Mouse (Mus musculus): ENCODE data around the gene Olfr1046. TPM values are rescaled to one million over a fixed set of nuclear protein-coding genes. Genes with fewer than 3 reads are reported as not detected.
"Not testable (repeated sequence)": the region's sequence is repeated elsewhere in the genome, so short reads cannot be mapped to it uniquely, and the experiment has no call there.

The Olfr1046 gene
- polyA plus RNA-seq (2012; rRNA removed): not detected in 2 replicates

- 56% methylated on average over 2 of the region's 2 CpGs for WGBS
- DNase-seq (ENCODE audit: low read depth, low spot score): no peak
Observed at GRCm38 (mm10) chr2:86219214-86219613, at the start of gene Olfr1046. Gene Olfr1046 (minus strand): TSS chr2:86219314.

- DNase-seq (ENCODE audit: low read depth, low spot score): not testable (repeated sequence)
Observed at GRCm38 (mm10) chr2:86258228-86258627, 39.1 kb upstream of the Olfr1046 start, which contains the start of gene Olfr1049. Gene Olfr1049 (minus strand): TSS chr2:86258328.

GRCm38 (mm10) chr2:86240189-86240588 is 21.1 kb upstream of the Olfr1046 start, which contains the start of gene Olfr1048:
Gene Olfr1048 (minus strand): TSS chr2:86240289.
- no peak for DNase-seq (ENCODE audit: low read depth, low spot score)

DNA sequence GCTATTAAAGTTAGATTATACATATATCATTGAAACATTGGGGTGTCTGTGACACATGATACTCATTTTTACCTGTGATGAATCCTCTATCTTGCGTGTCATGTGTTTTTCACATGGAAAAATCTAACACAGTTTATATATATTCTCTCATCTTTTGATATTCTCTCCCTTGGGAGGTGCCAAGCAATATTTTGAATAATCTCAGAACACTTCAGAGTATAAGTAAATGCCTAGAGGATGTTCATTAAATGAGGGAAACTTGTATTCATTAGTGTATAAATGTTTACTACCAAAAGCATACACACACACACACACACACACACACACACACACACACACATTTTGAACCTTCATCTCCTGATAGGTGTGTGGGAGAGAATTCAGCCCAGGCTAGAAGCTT is 12.2 kb upstream of the Olfr1046 start, which contains the start of gene Olfr1047:
Gene Olfr1047, minus strand, starts transcription at position 101 of the 400 bp plus-strand sequence.
- 89% methylated on average over 1 of the region's 1 CpGs for WGBS
- DNase-seq (ENCODE audit: low read depth, low spot score): no peak

- no peak for DNase-seq (ENCODE audit: low read depth, low spot score)
Observed at GRCm38 (mm10) chr2:86202909-86203308, 16.2 kb downstream of the Olfr1046 start, which contains the start of gene Olfr1045. Gene Olfr1045 (minus strand): TSS chr2:86203009.

GRCm38 (mm10) chr2:86195863-86196262 is 23.3 kb downstream of the Olfr1046 start:
- 30% methylated on average over 1 of the region's 1 CpGs for WGBS
- DNase-seq (ENCODE audit: low read depth, low spot score): no peak

GRCm38 (mm10) chr2:86185583-86185982 is 33.5 kb downstream of the Olfr1046 start, which contains the start of gene Olfr52:
Gene Olfr52 (minus strand): TSS chr2:86185683.
- no peak for DNase-seq (ENCODE audit: low read depth, low spot score)

DNA sequence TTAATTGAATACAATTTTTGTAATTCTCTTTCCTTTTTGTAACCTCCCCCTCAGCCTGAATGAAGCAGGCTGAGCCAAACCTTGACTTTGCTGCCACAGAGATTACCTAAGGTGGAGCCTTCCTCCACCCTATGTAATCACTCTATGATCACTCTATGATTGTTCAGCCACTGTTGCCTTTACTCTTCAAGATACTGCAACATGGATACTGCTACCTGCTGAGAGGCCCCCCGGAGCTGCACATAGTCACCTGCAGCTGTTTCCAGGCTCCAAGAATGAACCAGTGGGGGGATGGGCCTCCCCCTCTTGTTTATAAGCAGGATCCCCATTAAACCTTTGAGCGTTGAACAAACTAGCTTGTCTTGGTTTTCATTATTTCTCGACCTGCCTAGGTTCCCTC is 39.2 kb downstream of the Olfr1046 start:
- DNase-seq (ENCODE audit: low read depth, low spot score): no peak
- WGBS: 59% methylated on average over 3 of the region's 3 CpGs

GRCm38 (mm10) chr2:86177720-86178119 is 41.4 kb downstream of the Olfr1046 start, which contains the start of gene Olfr1044:
Gene Olfr1044 (minus strand): TSS chr2:86177820.
- DNase-seq (ENCODE audit: low read depth, low spot score): no peak

DNA sequence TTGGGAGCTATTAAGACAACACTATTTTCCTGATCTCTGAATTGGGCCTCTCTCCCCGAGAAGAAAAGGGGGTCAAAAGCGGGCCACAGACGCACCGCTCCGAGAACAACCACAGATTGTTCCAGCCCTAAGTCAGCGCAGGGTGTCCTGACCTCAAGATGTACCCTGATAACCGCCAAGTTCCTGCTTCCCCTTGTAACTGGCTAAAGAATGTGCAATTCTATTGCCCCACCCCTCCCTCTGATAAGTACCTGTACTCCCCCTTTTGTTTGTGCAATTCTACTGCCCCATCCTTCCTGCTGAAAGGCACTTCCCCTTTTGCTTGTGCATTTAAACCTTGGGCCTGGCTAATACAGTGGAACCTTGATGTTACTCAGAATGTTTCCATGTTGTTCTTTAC is 43.7 kb downstream of the Olfr1046 start:
- 68% methylated on average over 7 of the region's 7 CpGs for WGBS

GRCm38 (mm10) chr2:86167422-86167821 is 51.7 kb downstream of the Olfr1046 start, which contains the start of gene Olfr1043:
Gene Olfr1043 (minus strand): TSS chr2:86167522.
- 79% methylated on average over 2 of the region's 2 CpGs for whole genome bisulfite sequencing

More for the DNA sequence above, 43.7 kb downstream of the Olfr1046 start:
- DNase-seq (ENCODE audit: low read depth, low spot score): not testable (repeated sequence)

More at GRCm38 (mm10) chr2:86167422-86167821, 51.7 kb downstream of the Olfr1046 start, which contains the start of gene Olfr1043:
- no peak for DNase-seq (ENCODE audit: low read depth, low spot score)

Other genes starting within 250 kb of the Olfr1046 start
- not detected in 2 replicates for gene Olfr1029, start 245.4 kb downstream of the Olfr1046 start, polyA plus RNA-seq (2012; rRNA removed)
- gene Olfr1030, start 240.0 kb downstream of the Olfr1046 start, polyA plus RNA-seq (2012; rRNA removed): not detected in 2 replicates
- not detected in 2 replicates for gene Olfr1031, start 229.0 kb downstream of the Olfr1046 start, polyA plus RNA-seq (2012; rRNA removed)
- gene Olfr1032, start 213.8 kb downstream of the Olfr1046 start, polyA plus RNA-seq (2012; rRNA removed): not detected in 2 replicates
- gene Olfr1033, start 198.7 kb downstream of the Olfr1046 start, polyA plus RNA-seq (2012; rRNA removed): 0.12 and 0.34 TPM in 2 replicates
- 0.01 and 0.03 TPM in 2 replicates for gene Olfr1034, start 173.5 kb downstream of the Olfr1046 start, polyA plus RNA-seq (2012; rRNA removed)
- gene Olfr1036, start 145.3 kb downstream of the Olfr1046 start, polyA plus RNA-seq (2012; rRNA removed): not detected in 2 replicates
- gene Olfr1037, start 131.9 kb downstream of the Olfr1046 start, polyA plus RNA-seq (2012; rRNA removed): not detected in 2 replicates
- gene Olfr1039, start 83.4 kb downstream of the Olfr1046 start, polyA plus RNA-seq (2012; rRNA removed): not detected in 2 replicates
- not detected in 2 replicates for gene Olfr1040, start 72.6 kb downstream of the Olfr1046 start, polyA plus RNA-seq (2012; rRNA removed)
- not detected in 2 replicates for gene Olfr1042, start 57.5 kb downstream of the Olfr1046 start, polyA plus RNA-seq (2012; rRNA removed)
- not detected in 2 replicates for gene Olfr1043, start 51.8 kb downstream of the Olfr1046 start, polyA plus RNA-seq (2012; rRNA removed)
- gene Olfr1044, start 41.5 kb downstream of the Olfr1046 start, polyA plus RNA-seq (2012; rRNA removed): not detected in 2 replicates
- gene Olfr52, start 33.6 kb downstream of the Olfr1046 start, polyA plus RNA-seq (2012; rRNA removed): not detected in 2 replicates
- not detected in 2 replicates for gene Olfr1045, start 16.3 kb downstream of the Olfr1046 start, polyA plus RNA-seq (2012; rRNA removed)
- not detected in 2 replicates for gene Olfr1047, start 12.1 kb upstream of the Olfr1046 start, polyA plus RNA-seq (2012; rRNA removed)
- not detected in 2 replicates for gene Olfr1048, start 21.0 kb upstream of the Olfr1046 start, polyA plus RNA-seq (2012; rRNA removed)
- not detected in 2 replicates for gene Olfr1049, start 39.0 kb upstream of the Olfr1046 start, polyA plus RNA-seq (2012; rRNA removed)
- not detected in 2 replicates for gene Olfr1051, start 59.8 kb upstream of the Olfr1046 start, polyA plus RNA-seq (2012; rRNA removed)
- not detected in 2 replicates for gene Olfr1052, start 73.1 kb upstream of the Olfr1046 start, polyA plus RNA-seq (2012; rRNA removed)
- not detected in 2 replicates for gene Olfr1053, start 96.0 kb upstream of the Olfr1046 start, polyA plus RNA-seq (2012; rRNA removed)
- gene Olfr1054, start 116.1 kb upstream of the Olfr1046 start, polyA plus RNA-seq (2012; rRNA removed): not detected in 2 replicates
- not detected in 2 replicates for gene Olfr1055, start 131.0 kb upstream of the Olfr1046 start, polyA plus RNA-seq (2012; rRNA removed)
- gene Olfr1056, start 143.2 kb upstream of the Olfr1046 start, polyA plus RNA-seq (2012; rRNA removed): not detected in 2 replicates
- gene Olfr1057, start 159.1 kb upstream of the Olfr1046 start, polyA plus RNA-seq (2012; rRNA removed): not detected in 2 replicates
- not detected in 2 replicates for gene Olfr1058, start 169.2 kb upstream of the Olfr1046 start, polyA plus RNA-seq (2012; rRNA removed)
- gene Olfr1061, start 194.7 kb upstream of the Olfr1046 start, polyA plus RNA-seq (2012; rRNA removed): not detected in 2 replicates
- not detected in 2 replicates for gene Olfr1062, start 207.4 kb upstream of the Olfr1046 start, polyA plus RNA-seq (2012; rRNA removed)
- gene Olfr1065, start 231.3 kb upstream of the Olfr1046 start, polyA plus RNA-seq (2012; rRNA removed): not detected in 2 replicates
- gene Olfr1066, start 237.0 kb upstream of the Olfr1046 start, polyA plus RNA-seq (2012; rRNA removed): not detected in 2 replicates